Mouse (Mus musculus): ENCODE data around the gene Il4i1.

Il4i1 gene

GRCm38 (mm10) chr7:44860576-44861428, 44.6 kb downstream of the Il4i1 start:
- H3K36me3 ChIP-seq (ENCODE audit: control insufficient read depth, insufficient read depth, low read length, poor library complexity, severe bottlenecking) = no peaks in the 10 kb centered on the region
- DNase-seq (ENCODE audit: low read depth, low spot score) = peak; percentile 78
- H3K27me3 ChIP-seq (ENCODE audit: control insufficient read depth, insufficient read depth, low read length, poor library complexity, severe bottlenecking) = no peaks in the 10 kb centered on the region

- no peak for DNase-seq (ENCODE audit: low read depth, low spot score)
- H3K27me3 ChIP-seq (ENCODE audit: control insufficient read depth, insufficient read depth, low read length, poor library complexity, severe bottlenecking) = no peaks in the 10 kb centered on the region
- H3K36me3 ChIP-seq (ENCODE audit: control insufficient read depth, insufficient read depth, low read length, poor library complexity, severe bottlenecking) = no peaks in the 10 kb centered on the region
Observed at GRCm38 (mm10) chr7:44861429-44861816, 45.2 kb downstream of the Il4i1 start.

- Histone ChIP-seq H3K27me3 (ENCODE audit: control insufficient read depth, insufficient read depth, low read length, poor library complexity, severe bottlenecking) (no peaks in the 10 kb centered on the region), H3K36me3 (ENCODE audit: control insufficient read depth, insufficient read depth, low read length, poor library complexity, severe bottlenecking) (no peaks in the 10 kb centered on the region)
- no peak for DNase-seq (ENCODE audit: low read depth, low spot score)
Observed at GRCm38 (mm10) chr7:44862434-44862833, 46.2 kb downstream of the Il4i1 start.

- DNase-seq (ENCODE audit: low read depth, low spot score) = no peak
- Histone ChIP-seq H3K36me3 (ENCODE audit: control insufficient read depth, insufficient read depth, low read length, poor library complexity, severe bottlenecking) (no peaks in the 10 kb centered on the region), H3K27me3 (ENCODE audit: control insufficient read depth, insufficient read depth, low read length, poor library complexity, severe bottlenecking) (no peaks in the 10 kb centered on the region)
Observed at GRCm38 (mm10) chr7:44863210-44863609, 47.0 kb downstream of the Il4i1 start.

GRCm38 (mm10) chr7:44863982-44864494, 47.9 kb downstream of the Il4i1 start:
- H3K36me3 ChIP-seq (ENCODE audit: control insufficient read depth, insufficient read depth, low read length, poor library complexity, severe bottlenecking) = no peaks in the 10 kb centered on the region
- H3K27me3 ChIP-seq (ENCODE audit: control insufficient read depth, insufficient read depth, low read length, poor library complexity, severe bottlenecking) = no peaks in the 10 kb centered on the region
- DNase-seq (ENCODE audit: low read depth, low spot score) = no peak

- no peak for DNase-seq (ENCODE audit: low read depth, low spot score)
- H3K27me3 ChIP-seq (ENCODE audit: control insufficient read depth, insufficient read depth, low read length, poor library complexity, severe bottlenecking) = no peaks in the 10 kb centered on the region
- H3K36me3 ChIP-seq (ENCODE audit: control insufficient read depth, insufficient read depth, low read length, poor library complexity, severe bottlenecking) = no peaks in the 10 kb centered on the region
Observed at GRCm38 (mm10) chr7:44864595-44865542, 48.7 kb downstream of the Il4i1 start.

GRCm38 (mm10) chr7:44866276-44867009, 50.3 kb downstream of the Il4i1 start:
- peak; percentile 41 for DNase-seq (ENCODE audit: low read depth, low spot score)
- no peaks in the 10 kb centered on the region for H3K27me3 ChIP-seq (ENCODE audit: control insufficient read depth, insufficient read depth, low read length, poor library complexity, severe bottlenecking)

GRCm38 (mm10) chr7:44867010-44867702, 51.0 kb downstream of the Il4i1 start:
- no peaks in the 10 kb centered on the region for H3K27me3 ChIP-seq (ENCODE audit: control insufficient read depth, insufficient read depth, low read length, poor library complexity, severe bottlenecking)
- H3K36me3 ChIP-seq (ENCODE audit: control insufficient read depth, insufficient read depth, low read length, poor library complexity, severe bottlenecking) = no peaks in the 10 kb centered on the region
- no peak for DNase-seq (ENCODE audit: low read depth, low spot score)

More at GRCm38 (mm10) chr7:44866276-44867009, 50.3 kb downstream of the Il4i1 start:
- no peaks in the 10 kb centered on the region for H3K36me3 ChIP-seq (ENCODE audit: control insufficient read depth, insufficient read depth, low read length, poor library complexity, severe bottlenecking)

- H3K36me3 ChIP-seq (ENCODE audit: control insufficient read depth, insufficient read depth, low read length, poor library complexity, severe bottlenecking) = no peaks in the 10 kb centered on the region
- no peak for DNase-seq (ENCODE audit: low read depth, low spot score)
- H3K27me3 ChIP-seq (ENCODE audit: control insufficient read depth, insufficient read depth, low read length, poor library complexity, severe bottlenecking) = no peaks in the 10 kb centered on the region
Observed at GRCm38 (mm10) chr7:44867802-44868201, 51.6 kb downstream of the Il4i1 start.

- H3K27me3 ChIP-seq (ENCODE audit: control insufficient read depth, insufficient read depth, low read length, poor library complexity, severe bottlenecking) = no peaks in the 10 kb centered on the region
- no peaks in the 10 kb centered on the region for H3K36me3 ChIP-seq (ENCODE audit: control insufficient read depth, insufficient read depth, low read length, poor library complexity, severe bottlenecking)
- DNase-seq (ENCODE audit: low read depth, low spot score) = no peak
Observed at GRCm38 (mm10) chr7:44868465-44868864, 52.3 kb downstream of the Il4i1 start.

GRCm38 (mm10) chr7:44868919-44869696, 52.9 kb downstream of the Il4i1 start:
- peak; percentile 60 for DNase-seq (ENCODE audit: low read depth, low spot score)
- H3K27me3 ChIP-seq (ENCODE audit: control insufficient read depth, insufficient read depth, low read length, poor library complexity, severe bottlenecking) = no peaks in the 10 kb centered on the region

GRCm38 (mm10) chr7:44869697-44870528, 53.7 kb downstream of the Il4i1 start, which contains the start of gene Ptov1:
TSS of gene Ptov1 (minus strand) at chr7:44869788.
- DNase-seq (ENCODE audit: low read depth, low spot score) = peak; percentile 78
- H3K27me3 ChIP-seq (ENCODE audit: control insufficient read depth, insufficient read depth, low read length, poor library complexity, severe bottlenecking) = no peaks in the 10 kb centered on the region
- no peaks in the 10 kb centered on the region for H3K36me3 ChIP-seq (ENCODE audit: control insufficient read depth, insufficient read depth, low read length, poor library complexity, severe bottlenecking)

More at GRCm38 (mm10) chr7:44868919-44869696, 52.9 kb downstream of the Il4i1 start:
- no peaks in the 10 kb centered on the region for H3K36me3 ChIP-seq (ENCODE audit: control insufficient read depth, insufficient read depth, low read length, poor library complexity, severe bottlenecking)

All from splenic B cell, adult 2 months (primary cell).